8 mouse cellular contexts compared by ENCODE assay signal in genomic region chr1:52817813-52818147, GRCm38 (mm10). TPM values are rescaled to one million over a fixed set of nuclear protein-coding genes. Genes with fewer than 3 reads are reported as not detected.
DNase-seq lines count a peak whose midpoint lies in the region; ATAC-seq and TF ChIP-seq lines count a peak whose summit lies in the region.

No protein-coding gene starts in this region.

- H3K4me2 ChIP-seq in neural tube, embryonic 11.5 days (ENCODE audit: low read depth) = peak overlapping the region; percentile 86
- peak overlapping the region; percentile 86 for H3K4me2 ChIP-seq in liver, embryonic 12.5 days
- H3K4me2 ChIP-seq in stomach, postnatal 0 days (replicated peaks; ENCODE audit: low read depth) = peak overlapping the region; percentile 93

- WGBS in neural tube, embryonic 11.5 days = 3% methylated on average over 7 of the region's 7 CpGs
- WGBS in liver, embryonic 12.5 days (ENCODE audit: insufficient replicate concordance) = 9% methylated on average over 7 of the region's 7 CpGs
- 4% methylated on average over 7 of the region's 7 CpGs for WGBS in stomach, postnatal 0 days

- TF ChIP-seq EP300 in stomach, postnatal 0 days (optimal IDR thresholded peaks at IDR 0.05) = no peak

- H3K36me3 ChIP-seq in neural tube, embryonic 11.5 days (ENCODE audit: control insufficient read depth, insufficient read depth, low read length) = no peaks in the 10 kb centered on the region
- no peaks in the 10 kb centered on the region for H3K36me3 ChIP-seq in liver, embryonic 12.5 days
- no peaks in the 10 kb centered on the region for H3K36me3 ChIP-seq in stomach, postnatal 0 days (ENCODE audit: control insufficient read depth, insufficient read depth, low read length)

- H3K4me3 ChIP-seq in neural tube, embryonic 11.5 days (ENCODE audit: low read depth, low read length) = peak overlapping the region; percentile 69
- H3K4me3 ChIP-seq in liver, embryonic 12.5 days = peak overlapping the region; percentile 66
- peak overlapping the region; percentile 74 for H3K4me3 ChIP-seq in stomach, postnatal 0 days (ENCODE audit: low read depth, low read length)

- no peaks in the 10 kb centered on the region for H3K9me3 ChIP-seq in neural tube, embryonic 11.5 days (ENCODE audit: control insufficient read depth, low read length)
- no peaks in the 10 kb centered on the region for H3K9me3 ChIP-seq in liver, embryonic 12.5 days (replicated peaks)
- H3K9me3 ChIP-seq in stomach, postnatal 0 days (ENCODE audit: control insufficient read depth, low read length) = no peaks in the 10 kb centered on the region

- ATAC-seq in neural tube, embryonic 11.5 days (ENCODE audit: insufficient read depth, low FRiP score, low TSS enrichment) = no peak
- ATAC-seq in liver, embryonic 12.5 days = no peak
- ATAC-seq in stomach, postnatal 0 days (ENCODE audit: low FRiP score, low TSS enrichment) = 0 out of 2 replicates have a peak, but pooled peaks have one; percentile 5

- no peaks in the 10 kb centered on the region for H3K4me1 ChIP-seq in neural tube, embryonic 11.5 days (ENCODE audit: control insufficient read depth, insufficient read depth, low read length)
- H3K4me1 ChIP-seq in liver, embryonic 12.5 days = peaks cover 14% of the 10 kb centered on the region
- H3K4me1 ChIP-seq in stomach, postnatal 0 days (replicated peaks; ENCODE audit: control insufficient read depth, insufficient read depth) = peaks cover 3% of the 10 kb centered on the region; the same call in 1 of the 2 replicates

- H3K27ac ChIP-seq in neural tube, embryonic 11.5 days (ENCODE audit: low read depth, low read length) = no peak overlapping the region
- H3K27ac ChIP-seq in liver, embryonic 12.5 days = no peak overlapping the region
- H3K27ac ChIP-seq in stomach, postnatal 0 days (replicated peaks) = peak overlapping the region; percentile 78; the same call in 1 of the 2 replicates

- H3K9ac ChIP-seq in neural tube, embryonic 11.5 days (ENCODE audit: low read length) = peak overlapping the region; percentile 86
- peak overlapping the region; percentile 71; the same call in 1 of the 2 replicates for H3K9ac ChIP-seq in liver, embryonic 12.5 days
- H3K9ac ChIP-seq in stomach, postnatal 0 days (ENCODE audit: low read length) = peak overlapping the region; percentile 83

- no peak for TF ChIP-seq CTCF in stomach, postnatal 0 days (IDR thresholded peaks at IDR 0.05; ENCODE audit: low read depth)

- DNase-seq in embryo, embryonic 10.5 days (ENCODE audit: low spot score) = peak; percentile 77
- DNase-seq in embryo, embryonic 11 days = no peak
- no peak for DNase-seq in neural tube, embryonic 11.5 days (ENCODE audit: low spot score)
- DNase-seq in neural tube, embryonic 10.5 days (ENCODE audit: extremely low spot score, low spot score) = no peak
- no peak for DNase-seq in stomach, postnatal 0 days (ENCODE audit: low spot score)
- DNase-seq in urinary bladder, postnatal 14 days (ENCODE audit: low spot score) = no peak
- no peak for DNase-seq in thymus, postnatal 10 days (ENCODE audit: low spot score in 2 of 2)

- H3K27me3 ChIP-seq in neural tube, embryonic 11.5 days (ENCODE audit: control insufficient read depth, insufficient read depth, low read length) = no peaks in the 10 kb centered on the region
- H3K27me3 ChIP-seq in liver, embryonic 12.5 days (replicated peaks) = peaks cover 3% of the 10 kb centered on the region; the same call in 1 of the 2 replicates
- H3K27me3 ChIP-seq in stomach, postnatal 0 days (ENCODE audit: control insufficient read depth, insufficient read depth, low read length) = no peaks in the 10 kb centered on the region

RNA-seq across cellular contexts. Expression of gene Inpp1, which starts 0.3 kb away (rescaled TPM):
- 11.3 and 12.4 TPM in 2 replicates for polyA plus RNA-seq in neural tube, embryonic 11.5 days (2014; fragmentation: Nextera tagmentation; extraction: Ambion mirVana)
- polyA plus RNA-seq in liver, embryonic 12.5 days (2016; fragmentation: Nextera tagmentation; extraction: Ambion mirVana) = 5.4 and 6.2 TPM in 2 replicates
- 6.1 and 8.1 TPM in 2 replicates for polyA plus RNA-seq in stomach, postnatal 0 days (2015; fragmentation: Nextera tagmentation; extraction: Ambion mirVana)

RNA-seq across cellular contexts. Expression of gene Hibch, which starts 26.9 kb away (rescaled TPM):
- polyA plus RNA-seq in neural tube, embryonic 11.5 days (2014; fragmentation: Nextera tagmentation; extraction: Ambion mirVana) = 34.2 and 34.6 TPM in 2 replicates
- 20.4 and 21.2 TPM in 2 replicates for polyA plus RNA-seq in liver, embryonic 12.5 days (2016; fragmentation: Nextera tagmentation; extraction: Ambion mirVana)
- polyA plus RNA-seq in stomach, postnatal 0 days (2015; fragmentation: Nextera tagmentation; extraction: Ambion mirVana) = 21.3 and 22.9 TPM in 2 replicates
